Mouse (Mus musculus): ENCODE results near the gene Gm21970.

DNA sequence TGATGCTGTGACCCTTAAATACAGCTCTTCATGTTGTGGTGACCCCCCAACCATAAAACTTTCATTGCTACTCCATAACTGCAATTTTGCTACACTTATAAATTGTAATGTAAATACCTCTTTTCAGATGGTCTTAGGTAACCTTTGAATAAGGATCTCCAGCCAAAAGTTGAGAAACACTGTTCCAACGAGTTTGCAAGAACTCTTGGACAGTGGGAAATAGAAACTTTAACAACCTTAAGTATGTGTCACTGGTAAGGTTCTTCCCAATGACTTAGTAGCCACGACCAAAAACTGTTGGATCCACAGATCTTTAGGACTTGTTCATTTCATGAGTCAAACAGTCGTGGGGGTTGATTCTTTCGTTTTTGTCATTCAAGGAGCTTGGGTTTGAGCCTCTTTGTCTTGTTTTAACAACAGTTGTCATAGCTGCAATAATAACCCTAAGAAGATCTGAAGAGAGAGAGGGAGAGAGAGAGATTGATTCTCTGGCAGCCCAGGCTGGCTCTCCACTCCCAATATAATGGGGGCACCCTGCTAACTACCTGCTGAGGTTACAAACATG, 72.4 kb downstream of the Gm21970 start:
- TF ChIP-seq CTCF (IDR thresholded peaks at IDR 0.05) (no peak), EP300 (IDR thresholded peaks at IDR 0.05) (no peak)

Data from lung, postnatal 0 days (tissue).